Mouse (Mus musculus): ENCODE data around the gene Slit1. TPM values are rescaled to one million over a fixed set of nuclear protein-coding genes. Genes with fewer than 3 reads are reported as not detected.

Gene Slit1
- polyA plus RNA-seq, 1 experiment from 2014 or later = 3.4 TPM

- Histone ChIP-seq H3K79me2 (ENCODE audit: inconsistent target) (no peaks in the 10 kb centered on the region), H3K27ac (no peak overlapping the region), H3K36me3 (ENCODE audit: inconsistent target) (no peaks in the 10 kb centered on the region), H3K4me3 (ENCODE audit: inconsistent target) (no peak overlapping the region)
- 92% methylated on average over 5 of the region's 6 CpGs for WGBS (ENCODE audit: missing documents)
These were observed 108.5 kb downstream of the Slit1 start for GRCm38 (mm10) chr19:41634999-41635398.

GRCm38 (mm10) chr19:41634099-41634498, 109.4 kb downstream of the Slit1 start:
- Histone ChIP-seq H3K79me2 (ENCODE audit: inconsistent target) (no peaks in the 10 kb centered on the region), H3K27ac (no peak overlapping the region), H3K4me3 (ENCODE audit: inconsistent target) (no peak overlapping the region), H3K36me3 (ENCODE audit: inconsistent target) (no peaks in the 10 kb centered on the region)
- WGBS (ENCODE audit: missing documents) = 33% methylated on average over 10 of the region's 10 CpGs

GRCm38 (mm10) chr19:41629532-41629931, 113.9 kb downstream of the Slit1 start:
- H3K4me3 ChIP-seq (ENCODE audit: inconsistent target) = no peak overlapping the region
- peaks cover 10% of the 10 kb centered on the region for H3K36me3 ChIP-seq (ENCODE audit: inconsistent target)
- no peaks in the 10 kb centered on the region for H3K79me2 ChIP-seq (ENCODE audit: inconsistent target)
- H3K27ac ChIP-seq = no peak overlapping the region
- 55% methylated on average over 5 of the region's 5 CpGs for WGBS (ENCODE audit: missing documents)

GRCm38 (mm10) chr19:41628970-41629369, 114.5 kb downstream of the Slit1 start:
- Histone ChIP-seq H3K79me2 (ENCODE audit: inconsistent target) (no peaks in the 10 kb centered on the region), H3K36me3 (ENCODE audit: inconsistent target) (peaks cover 10% of the 10 kb centered on the region)
- WGBS (ENCODE audit: missing documents) = 93% methylated on average over 11 of the region's 11 CpGs

GRCm38 (mm10) chr19:41620366-41621092, 122.9 kb downstream of the Slit1 start:
- H3K4me3 ChIP-seq (ENCODE audit: inconsistent target) = no peak overlapping the region
- no peaks in the 10 kb centered on the region for H3K79me2 ChIP-seq (ENCODE audit: inconsistent target)
- 0 out of 2 replicates have a peak, but pooled peaks cover 4% of the 10 kb centered on the region for H3K36me3 ChIP-seq (ENCODE audit: inconsistent target)
- no peak overlapping the region for H3K27ac ChIP-seq
- WGBS (ENCODE audit: missing documents) = 95% methylated on average over 14 of the region's 14 CpGs

More at GRCm38 (mm10) chr19:41628970-41629369, 114.5 kb downstream of the Slit1 start:
- Histone ChIP-seq H3K27ac (no peak overlapping the region), H3K4me3 (ENCODE audit: inconsistent target) (no peak overlapping the region)

- H3K79me2 ChIP-seq (ENCODE audit: inconsistent target) = no peaks in the 10 kb centered on the region
- H3K36me3 ChIP-seq (ENCODE audit: inconsistent target) = 0 out of 2 replicates have a peak, but pooled peaks cover 6% of the 10 kb centered on the region
- H3K27ac ChIP-seq = no peak overlapping the region
- H3K4me3 ChIP-seq (ENCODE audit: inconsistent target) = no peak overlapping the region
- WGBS (ENCODE audit: missing documents) = 68% methylated on average over 19 of the region's 19 CpGs
These were observed 124.6 kb downstream of the Slit1 start for GRCm38 (mm10) chr19:41618771-41619385.

GRCm38 (mm10) chr19:41618153-41618657, 125.3 kb downstream of the Slit1 start:
- Histone ChIP-seq H3K27ac (no peak overlapping the region), H3K36me3 (ENCODE audit: inconsistent target) (0 out of 2 replicates have a peak, but pooled peaks cover 6% of the 10 kb centered on the region), H3K79me2 (ENCODE audit: inconsistent target) (no peaks in the 10 kb centered on the region), H3K4me3 (ENCODE audit: inconsistent target) (no peak overlapping the region)
- 69% methylated on average over 6 of the region's 6 CpGs for WGBS (ENCODE audit: missing documents)

GRCm38 (mm10) chr19:41617102-41617501, 126.4 kb downstream of the Slit1 start:
- no peak overlapping the region for H3K4me3 ChIP-seq (ENCODE audit: inconsistent target)
- 0 out of 2 replicates have a peak, but pooled peaks cover 6% of the 10 kb centered on the region for H3K36me3 ChIP-seq (ENCODE audit: inconsistent target)
- H3K79me2 ChIP-seq (ENCODE audit: inconsistent target) = no peaks in the 10 kb centered on the region
- 92% methylated on average over 13 of the region's 13 CpGs for WGBS (ENCODE audit: missing documents)
- no peak overlapping the region for H3K27ac ChIP-seq

GRCm38 (mm10) chr19:41616274-41616673, 127.2 kb downstream of the Slit1 start:
- Histone ChIP-seq H3K79me2 (ENCODE audit: inconsistent target) (no peaks in the 10 kb centered on the region), H3K27ac (no peak overlapping the region), H3K36me3 (ENCODE audit: inconsistent target) (0 out of 2 replicates have a peak, but pooled peaks cover 6% of the 10 kb centered on the region), H3K4me3 (ENCODE audit: inconsistent target) (no peak overlapping the region)
- WGBS (ENCODE audit: missing documents) = 96% methylated on average over 6 of the region's 6 CpGs

- H3K79me2 ChIP-seq (ENCODE audit: inconsistent target) = no peaks in the 10 kb centered on the region
- H3K27ac ChIP-seq = no peak overlapping the region
These were observed 127.8 kb downstream of the Slit1 start for GRCm38 (mm10) chr19:41615606-41616224.

GRCm38 (mm10) chr19:41613325-41614087, 130.0 kb downstream of the Slit1 start:
- Histone ChIP-seq H3K27ac (no peak overlapping the region), H3K36me3 (ENCODE audit: inconsistent target) (0 out of 2 replicates have a peak, but pooled peaks cover 6% of the 10 kb centered on the region), H3K4me3 (ENCODE audit: inconsistent target) (no peak overlapping the region), H3K79me2 (ENCODE audit: inconsistent target) (no peaks in the 10 kb centered on the region)
- WGBS (ENCODE audit: missing documents) = 71% methylated on average over 16 of the region's 16 CpGs

More at GRCm38 (mm10) chr19:41615606-41616224, 127.8 kb downstream of the Slit1 start:
- no peak overlapping the region for H3K4me3 ChIP-seq (ENCODE audit: inconsistent target)
- 0 out of 2 replicates have a peak, but pooled peaks cover 6% of the 10 kb centered on the region for H3K36me3 ChIP-seq (ENCODE audit: inconsistent target)
- 69% methylated on average over 11 of the region's 11 CpGs for WGBS (ENCODE audit: missing documents)

GRCm38 (mm10) chr19:41611683-41612082, 131.8 kb downstream of the Slit1 start:
- Histone ChIP-seq H3K79me2 (ENCODE audit: inconsistent target) (no peaks in the 10 kb centered on the region), H3K27ac (no peak overlapping the region), H3K4me3 (ENCODE audit: inconsistent target) (no peak overlapping the region), H3K36me3 (ENCODE audit: inconsistent target) (0 out of 2 replicates have a peak, but pooled peaks cover 6% of the 10 kb centered on the region)
- 81% methylated on average over 6 of the region's 6 CpGs for WGBS (ENCODE audit: missing documents)

GRCm38 (mm10) chr19:41606208-41606987, 137.1 kb downstream of the Slit1 start:
- H3K27ac ChIP-seq = no peak overlapping the region
- H3K79me2 ChIP-seq (ENCODE audit: inconsistent target) = no peaks in the 10 kb centered on the region
- no peak overlapping the region for H3K4me3 ChIP-seq (ENCODE audit: inconsistent target)
- no peaks in the 10 kb centered on the region for H3K36me3 ChIP-seq (ENCODE audit: inconsistent target)
- 92% methylated on average over 10 of the region's 10 CpGs for WGBS (ENCODE audit: missing documents)

Measured in macrophage (primary cell).